In genomic region chr9:26689171-26689570, GRCm38 (mm10) we compare ENCODE assay signal across 20 mouse cellular contexts. TPM values are rescaled to one million over a fixed set of nuclear protein-coding genes. Genes with fewer than 3 reads are reported as not detected.
"Had no signal": no experiment of that assay in that cellular context is flagged by ENCODE, and none has a peak within 500 bp of the region (broad histone marks: within the 10 kb centered on the region; RNA-seq: fewer than 3 reads in every experiment).

No protein-coding gene starts in this region.

- H3K27ac ChIP-seq: midbrain, embryonic 10.5 days; midbrain, embryonic 12.5 days; neural tube, embryonic 13.5 days; neural tube, embryonic 15.5 days had no signal

- H3K4me1 ChIP-seq: midbrain, embryonic 10.5 days; neural tube, embryonic 13.5 days; neural tube, embryonic 15.5 days had no signal

- H3K4me3 ChIP-seq: midbrain, embryonic 10.5 days; midbrain, embryonic 12.5 days; myocyte; neural tube, embryonic 13.5 days; neural tube, embryonic 15.5 days had no signal

- H3K36me3 ChIP-seq: midbrain, embryonic 10.5 days; midbrain, embryonic 12.5 days; neural tube, embryonic 13.5 days; neural tube, embryonic 15.5 days had no signal

- DNase-seq: lung, embryonic 14.5 days; lung, postnatal 10 days; lung, postnatal 4 days; right cerebral cortex, adult 18-20 months; right cerebral cortex, postnatal 25 days; right cerebral cortex, postnatal 4 days; spleen, adult 18-20 months; thymus, adult 18-20 months; thymus, postnatal 14 days; thymus, postnatal 36 days had no signal

- H3K27me3 ChIP-seq: midbrain, embryonic 12.5 days; neural tube, embryonic 13.5 days; neural tube, embryonic 15.5 days had no signal

- H3K9me3 ChIP-seq: midbrain, embryonic 10.5 days; midbrain, embryonic 12.5 days; neural tube, embryonic 13.5 days; neural tube, embryonic 15.5 days had no signal

RNA-seq across cellular contexts. Expression of gene B3gat1, which starts 44.4 kb away (rescaled TPM):
- total RNA-seq: megakaryocyte, adult 5-6 weeks; megakaryocyte-erythroid progenitor cell, adult 5-6 weeks had no signal
- polyA plus RNA-seq: lung, embryonic 16.5 days; myocyte; small intestine, adult 2 months; thymus, postnatal 0 days had no signal
